Mouse (Mus musculus): Measurements from ENCODE around the gene Slc9a9. TPM values are rescaled to one million over a fixed set of nuclear protein-coding genes. Genes with fewer than 3 reads are reported as not detected.

Slc9a9 gene
- polyA plus RNA-seq, 1 experiment = not detected

- no peak overlapping the region for H3K27ac ChIP-seq (ENCODE audit: insufficient read depth, low read depth, low read length)
- TF ChIP-seq CTCF (IDR thresholded peaks at IDR 0.05; ENCODE audit: insufficient read depth, low read depth, low read length) (no peak), POLR2A (IDR thresholded peaks at IDR 0.05; ENCODE audit: insufficient read depth, low read depth, low read length) (no peak)
- WGBS = 67% methylated on average over 6 of the region's 6 CpGs
Observed at GRCm38 (mm10) chr9:94732136-94732535, 62.4 kb downstream of the Slc9a9 start.

GRCm38 (mm10) chr9:94732599-94733287 lies 63.0 kb downstream of the Slc9a9 start:
- H3K4me3 ChIP-seq (ENCODE audit: insufficient read depth, low read depth, low read length) = no peak overlapping the region
- 70% methylated on average over 8 of the region's 8 CpGs for WGBS
- TF ChIP-seq POLR2A (IDR thresholded peaks at IDR 0.05; ENCODE audit: insufficient read depth, low read depth, low read length) = no peak
- no peak for TF ChIP-seq CTCF (IDR thresholded peaks at IDR 0.05; ENCODE audit: insufficient read depth, low read depth, low read length)
- peaks cover 3% of the 10 kb centered on the region for H3K4me1 ChIP-seq (ENCODE audit: control insufficient read depth, insufficient read depth, low read length)
- no peak overlapping the region for H3K27ac ChIP-seq (ENCODE audit: insufficient read depth, low read depth, low read length)

More at GRCm38 (mm10) chr9:94732136-94732535, 62.4 kb downstream of the Slc9a9 start:
- H3K4me1 ChIP-seq (ENCODE audit: control insufficient read depth, insufficient read depth, low read length) = peaks cover 3% of the 10 kb centered on the region
- H3K4me3 ChIP-seq (ENCODE audit: insufficient read depth, low read depth, low read length) = no peak overlapping the region

GRCm38 (mm10) chr9:94734320-94734719 lies 64.6 kb downstream of the Slc9a9 start:
- Histone ChIP-seq H3K4me1 (ENCODE audit: control insufficient read depth, insufficient read depth, low read length) (peaks cover 3% of the 10 kb centered on the region), H3K4me3 (ENCODE audit: insufficient read depth, low read depth, low read length) (no peak overlapping the region), H3K27ac (ENCODE audit: insufficient read depth, low read depth, low read length) (no peak overlapping the region)
- TF ChIP-seq POLR2A (IDR thresholded peaks at IDR 0.05; ENCODE audit: insufficient read depth, low read depth, low read length) (no peak), CTCF (IDR thresholded peaks at IDR 0.05; ENCODE audit: insufficient read depth, low read depth, low read length) (no peak)
- WGBS = 96% methylated on average over 1 of the region's 1 CpGs

DNA sequence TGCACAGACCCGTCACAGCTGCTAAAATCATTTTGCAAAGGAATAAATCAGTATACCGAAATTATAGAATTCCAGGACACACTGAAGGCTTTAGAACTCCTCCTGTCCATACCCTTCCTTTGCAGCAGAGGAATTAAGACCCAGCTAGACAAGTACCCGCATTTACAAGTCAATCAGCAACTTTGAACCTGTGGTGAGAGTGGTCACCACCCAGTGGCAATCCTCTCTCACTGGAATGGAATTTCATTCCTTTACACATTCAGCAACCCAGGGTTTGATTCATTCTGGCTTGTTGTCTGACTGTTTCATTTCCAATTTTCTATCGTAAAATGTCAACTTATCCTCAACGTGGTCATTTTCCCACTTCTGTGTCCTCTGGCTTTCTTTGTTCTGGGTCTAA lies 67.5 kb downstream of the Slc9a9 start:
- no peak for TF ChIP-seq POLR2A (IDR thresholded peaks at IDR 0.05; ENCODE audit: insufficient read depth, low read depth, low read length)
- no peak for TF ChIP-seq CTCF (IDR thresholded peaks at IDR 0.05; ENCODE audit: insufficient read depth, low read depth, low read length)
- Histone ChIP-seq H3K4me1 (ENCODE audit: control insufficient read depth, insufficient read depth, low read length) (peaks cover 1% of the 10 kb centered on the region), H3K4me3 (ENCODE audit: insufficient read depth, low read depth, low read length) (no peak overlapping the region), H3K27ac (ENCODE audit: insufficient read depth, low read depth, low read length) (no peak overlapping the region)
- WGBS = 88% methylated on average over 5 of the region's 5 CpGs

DNA sequence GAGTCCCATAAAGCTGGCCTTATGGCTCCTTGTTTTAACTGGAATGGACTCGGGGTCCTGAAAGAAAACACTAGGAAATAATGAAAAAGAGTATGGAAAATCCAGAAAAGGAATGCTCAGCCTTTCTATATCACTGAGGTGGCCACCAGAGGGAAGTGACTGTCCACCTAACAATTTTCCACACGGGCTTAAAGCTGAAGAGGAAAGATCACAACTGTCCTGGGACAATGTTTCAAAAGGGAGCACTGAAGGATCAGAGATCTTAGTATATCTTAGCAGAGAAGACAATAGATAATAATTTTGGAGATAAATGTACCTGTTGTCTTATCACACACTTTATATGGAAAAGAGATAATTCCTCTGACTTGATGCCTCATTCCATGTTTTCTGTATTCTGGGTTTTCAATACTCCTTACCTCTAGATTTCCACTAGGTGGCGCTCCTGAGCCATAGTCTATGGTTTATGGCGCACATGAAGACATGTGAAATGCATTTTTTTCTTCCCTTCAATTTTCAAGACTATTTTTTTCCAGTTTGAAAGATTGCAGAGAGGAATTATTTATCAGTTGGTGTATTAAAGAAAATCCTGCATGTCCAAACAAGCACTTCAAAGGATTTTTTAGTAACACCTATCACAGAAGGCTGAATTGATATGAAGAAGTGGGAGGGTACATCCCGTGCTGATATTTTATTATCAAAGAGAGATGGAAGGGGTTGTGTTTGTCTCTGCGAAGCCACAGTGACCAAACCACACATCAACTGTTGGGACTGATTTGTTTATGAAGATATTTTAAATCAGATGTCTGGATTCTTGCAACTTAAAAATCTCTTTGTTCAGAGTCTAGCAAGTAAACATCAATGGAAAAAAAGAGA lies 69.1 kb downstream of the Slc9a9 start:
- H3K27ac ChIP-seq (ENCODE audit: insufficient read depth, low read depth, low read length) = no peak overlapping the region
- H3K4me1 ChIP-seq (ENCODE audit: control insufficient read depth, insufficient read depth, low read length) = no peaks in the 10 kb centered on the region
- H3K4me3 ChIP-seq (ENCODE audit: insufficient read depth, low read depth, low read length) = no peak overlapping the region
- TF ChIP-seq CTCF (IDR thresholded peaks at IDR 0.05; ENCODE audit: insufficient read depth, low read depth, low read length) = no peak
- TF ChIP-seq POLR2A (IDR thresholded peaks at IDR 0.05; ENCODE audit: insufficient read depth, low read depth, low read length) = no peak
- 35% methylated on average over 6 of the region's 6 CpGs for WGBS

- Histone ChIP-seq H3K27ac (ENCODE audit: insufficient read depth, low read depth, low read length) (no peak overlapping the region), H3K4me1 (ENCODE audit: control insufficient read depth, insufficient read depth, low read length) (no peaks in the 10 kb centered on the region), H3K4me3 (ENCODE audit: insufficient read depth, low read depth, low read length) (no peak overlapping the region)
- TF ChIP-seq CTCF (IDR thresholded peaks at IDR 0.05; ENCODE audit: insufficient read depth, low read depth, low read length) (no peak), POLR2A (IDR thresholded peaks at IDR 0.05; ENCODE audit: insufficient read depth, low read depth, low read length) (no peak)
- 86% methylated on average over 3 of the region's 3 CpGs for WGBS
Observed at GRCm38 (mm10) chr9:94740841-94741240, 71.1 kb downstream of the Slc9a9 start.

- Histone ChIP-seq H3K27ac (ENCODE audit: insufficient read depth, low read depth, low read length) (no peak overlapping the region), H3K4me1 (ENCODE audit: control insufficient read depth, insufficient read depth, low read length) (no peaks in the 10 kb centered on the region), H3K4me3 (ENCODE audit: insufficient read depth, low read depth, low read length) (no peak overlapping the region)
- 86% methylated on average over 1 of the region's 1 CpGs for WGBS
- TF ChIP-seq POLR2A (IDR thresholded peaks at IDR 0.05; ENCODE audit: insufficient read depth, low read depth, low read length) = no peak
- TF ChIP-seq CTCF (IDR thresholded peaks at IDR 0.05; ENCODE audit: insufficient read depth, low read depth, low read length) = no peak
Observed at GRCm38 (mm10) chr9:94743291-94743690, 73.6 kb downstream of the Slc9a9 start.

DNA sequence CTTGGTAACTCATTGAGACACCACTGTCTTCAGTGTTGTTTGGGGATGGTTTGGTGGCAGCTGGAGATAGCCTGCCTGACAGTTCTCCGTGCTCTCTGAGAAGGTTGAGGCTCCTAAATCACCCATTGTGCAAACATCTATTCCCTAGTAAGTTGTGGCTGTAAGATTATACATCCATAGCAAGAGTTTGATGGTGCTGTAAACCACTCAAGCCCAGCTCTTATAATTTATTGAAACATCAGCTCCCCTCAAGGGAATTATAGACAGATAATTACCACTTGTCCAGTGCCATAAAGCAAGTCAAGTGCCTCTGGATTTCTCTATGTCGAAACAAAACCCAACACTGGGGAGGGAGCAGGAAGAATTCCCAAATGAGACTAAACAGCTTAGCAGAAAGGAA lies 78.8 kb downstream of the Slc9a9 start:
- Histone ChIP-seq H3K27ac (ENCODE audit: insufficient read depth, low read depth, low read length) (no peak overlapping the region), H3K4me1 (ENCODE audit: control insufficient read depth, insufficient read depth, low read length) (peaks cover 11% of the 10 kb centered on the region; the same call in 1 of the 2 replicates), H3K4me3 (ENCODE audit: insufficient read depth, low read depth, low read length) (no peak overlapping the region)
- WGBS = 77% methylated on average over 2 of the region's 2 CpGs
- TF ChIP-seq POLR2A (IDR thresholded peaks at IDR 0.05; ENCODE audit: insufficient read depth, low read depth, low read length) (no peak), CTCF (IDR thresholded peaks at IDR 0.05; ENCODE audit: insufficient read depth, low read depth, low read length) (no peak)

- Histone ChIP-seq H3K4me1 (ENCODE audit: control insufficient read depth, insufficient read depth, low read length) (peaks cover 11% of the 10 kb centered on the region; the same call in 1 of the 2 replicates), H3K4me3 (ENCODE audit: insufficient read depth, low read depth, low read length) (no peak overlapping the region), H3K27ac (ENCODE audit: insufficient read depth, low read depth, low read length) (no peak overlapping the region; the same call in 1 of the 2 replicates)
- 61% methylated on average over 8 of the region's 8 CpGs for WGBS
- TF ChIP-seq POLR2A (IDR thresholded peaks at IDR 0.05; ENCODE audit: insufficient read depth, low read depth, low read length) (no peak), CTCF (IDR thresholded peaks at IDR 0.05; ENCODE audit: insufficient read depth, low read depth, low read length) (no peak)
Observed at GRCm38 (mm10) chr9:94750187-94750586, 80.5 kb downstream of the Slc9a9 start.

Measured in olfactory bulb, adult 2 months (tissue).